Mouse (Mus musculus) C2C12 (cell line): Measurements from ENCODE around the gene Eef1a1.

Experiments
- CEBPB ChIP-seq: IDR thresholded peaks from one replicate; pipeline ENCODE4 v1.6.1; 2011; ENCODE audit warnings: low read depth, mild to moderate bottlenecking, control low read depth, moderate library complexity
- CTCF ChIP-seq: IDR thresholded peaks from one replicate; pipeline ENCODE4 v1.5.1; 2011; ENCODE audit not compliant: control insufficient read depth, insufficient read depth, insufficient read length
- FOSL1 ChIP-seq: IDR thresholded peaks from one replicate; pipeline ENCODE4 v1.8.0; 2011; ENCODE audit warnings: mild to moderate bottlenecking, low read length; ENCODE audit not compliant: poor library complexity, insufficient read depth, severe bottlenecking
- MAX ChIP-seq: IDR thresholded peaks from one replicate; pipeline ENCODE4 v1.6.1; 2011; ENCODE audit warnings: mild to moderate bottlenecking, control low read depth
- MYOD1 ChIP-seq: IDR thresholded peaks from one replicate; pipeline ENCODE4 v1.6.1; 2011; ENCODE audit warnings: low read depth; ENCODE audit not compliant: control insufficient read depth, insufficient read length
- MYOG ChIP-seq: IDR thresholded peaks from one replicate; pipeline ENCODE4 v1.6.1; 2011; ENCODE audit not compliant: control insufficient read depth, insufficient read length; ENCODE audit errors: extremely low read depth
- USF1 ChIP-seq: IDR thresholded peaks from one replicate; pipeline ENCODE4 v1.6.1; 2011; ENCODE audit warnings: low read depth, mild to moderate bottlenecking, control low read depth, moderate library complexity

DNA sequence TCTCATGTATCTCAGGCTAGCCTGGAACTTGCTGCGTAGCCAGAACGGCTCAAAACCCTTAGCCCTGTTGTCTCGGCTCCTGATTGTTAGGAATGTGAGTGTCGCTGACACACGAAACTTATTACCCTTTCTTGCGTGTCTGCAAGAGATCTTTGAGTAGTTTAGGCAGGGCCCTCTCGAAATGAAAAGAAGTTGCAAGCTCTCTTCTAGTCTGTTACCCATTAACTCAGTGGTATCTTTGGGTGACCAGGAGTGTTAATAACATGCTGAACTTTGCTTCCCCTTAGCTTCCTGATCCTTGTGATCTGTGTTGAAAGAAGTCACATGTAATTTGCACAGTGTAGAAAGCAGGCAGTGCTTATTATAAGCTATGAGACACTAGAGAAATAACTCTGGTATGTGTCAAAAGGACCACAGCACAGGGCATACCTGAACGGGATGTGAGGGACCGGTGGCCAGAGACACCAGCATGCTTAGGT lies 43.4 kb upstream of the Eef1a1 start:
- no peak for TF ChIP-seq CTCF
- no peak for TF ChIP-seq FOSL1
- no peak for TF ChIP-seq MAX
- TF ChIP-seq MYOD1 = no peak
- TF ChIP-seq CEBPB = no peak
- no peak for TF ChIP-seq MYOG
- TF ChIP-seq USF1 = no peak
